Mouse (Mus musculus) subcutaneous adipose tissue, adult 2 months (tissue): Measurements from ENCODE around the gene Vmn1r56. TPM values are rescaled to one million over a fixed set of nuclear protein-coding genes. Genes with fewer than 3 reads are reported as not detected.

Source experiments
- polyA plus RNA-seq: library from polyadenylated mRNA; depleted of rRNA; stranded (reverse); fragments of >200 nt; gene quantifications from 2 replicates; pipeline ENCODE4 v1.2.3, GENCODE M21; 2012; ENCODE audit warnings: low replicate concordance; rRNA removed

The Vmn1r56 gene
- polyA plus RNA-seq, result not detected in 2 replicates

GRCm38 (mm10) chr7:5196647-5197046, at the start of gene Vmn1r56:
TSS of gene Vmn1r56 (minus strand) at chr7:5196747.

GRCm38 (mm10) chr7:5218193-5218592, 21.6 kb upstream of the Vmn1r56 start, which contains the start of gene Vmn1r57:
TSS of gene Vmn1r57 (plus strand) at chr7:5218493.

GRCm38 (mm10) chr7:5149570-5149969, 47.0 kb downstream of the Vmn1r56 start, which contains the start of gene Vmn1r55:
TSS of gene Vmn1r55 (minus strand) at chr7:5149670.

Other genes starting within 250 kb of the Vmn1r56 start
- 0.63 and 0.77 TPM in 2 replicates for gene Sbk2, start 232.3 kb downstream of the Vmn1r56 start, polyA plus RNA-seq
- gene Sbk3, start 225.6 kb downstream of the Vmn1r56 start, polyA plus RNA-seq, result 0.08 and 0.10 TPM in 2 replicates
- gene Zfp579, start 200.6 kb downstream of the Vmn1r56 start, polyA plus RNA-seq, result 42.5 and 74.3 TPM in 2 replicates
- gene Zfp524, start 182.3 kb downstream of the Vmn1r56 start, polyA plus RNA-seq, result 34.8 and 37.7 TPM in 2 replicates
- gene Fiz1, start 182.1 kb downstream of the Vmn1r56 start, polyA plus RNA-seq, result 22.7 and 39.7 TPM in 2 replicates
- gene Gm44973, start 181.3 kb downstream of the Vmn1r56 start, polyA plus RNA-seq, result 0.26 TPM in 1 of 2 replicates, not detected in the other
- gene Zfp865, start 176.4 kb downstream of the Vmn1r56 start, polyA plus RNA-seq, result 24.3 and 43.2 TPM in 2 replicates
- 0.63 and 20.2 TPM in 2 replicates for gene Ccdc106, start 176.2 kb downstream of the Vmn1r56 start, polyA plus RNA-seq
- gene 4632433K11Rik, start 162.6 kb downstream of the Vmn1r56 start, polyA plus RNA-seq, result not detected in 2 replicates
- 5.2 and 5.6 TPM in 2 replicates for gene Zfp784, start 158.3 kb downstream of the Vmn1r56 start, polyA plus RNA-seq
- 15.4 and 30.5 TPM in 2 replicates for gene Zfp580, start 145.2 kb downstream of the Vmn1r56 start, polyA plus RNA-seq
- gene U2af2, start 134.6 kb downstream of the Vmn1r56 start, polyA plus RNA-seq, result 143 and 241 TPM in 2 replicates
- 151 and 159 TPM in 2 replicates for gene Epn1, start 116.5 kb downstream of the Vmn1r56 start, polyA plus RNA-seq
- gene Rfpl4, start 79.8 kb downstream of the Vmn1r56 start, polyA plus RNA-seq, result not detected in 2 replicates
- 0.57 and 2.0 TPM in 2 replicates for gene Rasl2-9, start 70.8 kb downstream of the Vmn1r56 start, polyA plus RNA-seq
- gene Vmn1r55, start 47.1 kb downstream of the Vmn1r56 start, polyA plus RNA-seq, result not detected in 2 replicates
- not detected in 2 replicates for gene Vmn1r57, start 21.7 kb upstream of the Vmn1r56 start, polyA plus RNA-seq
- not detected in 2 replicates for gene Gm5065, start 153.8 kb upstream of the Vmn1r56 start, polyA plus RNA-seq
- not detected in 2 replicates for gene Nlrp2, start 154.3 kb upstream of the Vmn1r56 start, polyA plus RNA-seq
- gene Vmn1r58, start 216.6 kb upstream of the Vmn1r56 start, polyA plus RNA-seq, result not detected in 2 replicates